10 mouse cellular contexts compared by ENCODE assay signal in genomic region chr2:127341159-127341558, GRCm38 (mm10). TPM values are rescaled to one million over a fixed set of nuclear protein-coding genes. Genes with fewer than 3 reads are reported as not detected.
A peak's percentile ranks its signal among the peaks of the same experiment; 100 is the strongest.
DNase-seq lines count a peak whose midpoint lies in the region; ATAC-seq lines count a peak whose summit lies in the region.
"Had no signal": no experiment of that assay in that cellular context is flagged by ENCODE, and none has a peak within 500 bp of the region (broad histone marks: within the 10 kb centered on the region; RNA-seq: fewer than 3 reads in every experiment).

No protein-coding gene starts in this region.

- peak; percentile 50 to 57 for DNase-seq in left cerebral cortex, adult 18-20 months (ENCODE audit: low spot score in 2 of 2)
- no peak for DNase-seq in left cerebral cortex, adult 11 months (ENCODE audit: low spot score)
- peak; percentile 29 for DNase-seq in Muller cell, postnatal 12 days (ENCODE audit: inconsistent ontology term)
- peak; percentile 57 to 72 for DNase-seq in cerebellum, postnatal 25 days
- peak; percentile 67 for DNase-seq in left cerebral cortex, postnatal 4 days
- DNase-seq in neural tube, embryonic 11.5 days (ENCODE audit: low spot score): peak; percentile 64
- DNase-seq in thymus, postnatal 36 days: peak; percentile 79 to 81

- no peak overlapping the region for H3K27ac ChIP-seq in hindbrain, embryonic 12.5 days
- no peak overlapping the region for H3K27ac ChIP-seq in neural tube, embryonic 11.5 days (ENCODE audit: low read depth, low read length)
- H3K27ac ChIP-seq: embryonic facial prominence, embryonic 13.5 days had no signal

- peaks cover 5% of the 10 kb centered on the region for H3K4me1 ChIP-seq in hindbrain, embryonic 12.5 days
- 0 out of 2 replicates have a peak, but pooled peaks cover 3% of the 10 kb centered on the region for H3K4me1 ChIP-seq in neural tube, embryonic 11.5 days (ENCODE audit: control insufficient read depth, insufficient read depth, low read length)
- H3K4me1 ChIP-seq: embryonic facial prominence, embryonic 13.5 days had no signal

- no peaks in the 10 kb centered on the region for H3K9me3 ChIP-seq in hindbrain, embryonic 12.5 days (replicated peaks)
- no peaks in the 10 kb centered on the region for H3K9me3 ChIP-seq in neural tube, embryonic 11.5 days (ENCODE audit: control insufficient read depth, low read length)
- H3K9me3 ChIP-seq: embryonic facial prominence, embryonic 13.5 days had no signal

- 0 out of 2 replicates have a peak, but pooled peaks have one; percentile 20 for ATAC-seq in hindbrain, embryonic 12.5 days (ENCODE audit: low FRiP score)
- no peak for ATAC-seq in neural tube, embryonic 11.5 days (ENCODE audit: insufficient read depth, low FRiP score, low TSS enrichment)

- peaks cover 34% of the 10 kb centered on the region for H3K27me3 ChIP-seq in hindbrain, embryonic 12.5 days
- peaks cover 13% of the 10 kb centered on the region for H3K27me3 ChIP-seq in neural tube, embryonic 11.5 days (ENCODE audit: control insufficient read depth, insufficient read depth, low read length)

- no peak overlapping the region for H3K4me2 ChIP-seq in hindbrain, embryonic 12.5 days (replicated peaks)
- no peak overlapping the region for H3K4me2 ChIP-seq in neural tube, embryonic 11.5 days (ENCODE audit: low read depth)
- H3K4me2 ChIP-seq: embryonic facial prominence, embryonic 13.5 days had no signal

- WGBS in hindbrain, embryonic 12.5 days: 25% methylated on average over 3 of the region's 3 CpGs
- WGBS in neural tube, embryonic 11.5 days: 17% methylated on average over 3 of the region's 3 CpGs

- no peak overlapping the region for H3K9ac ChIP-seq in hindbrain, embryonic 12.5 days
- no peak overlapping the region for H3K9ac ChIP-seq in neural tube, embryonic 11.5 days (ENCODE audit: low read length)
- H3K9ac ChIP-seq: embryonic facial prominence, embryonic 13.5 days had no signal

- H3K4me3 ChIP-seq in hindbrain, embryonic 12.5 days: no peak overlapping the region
- no peak overlapping the region for H3K4me3 ChIP-seq in neural tube, embryonic 11.5 days (ENCODE audit: low read depth, low read length)
- H3K4me3 ChIP-seq: embryonic facial prominence, embryonic 13.5 days had no signal

- intact Hi-C loops in left cerebral cortex, postnatal 4 days (cut with DNase I): no loop called here

- H3K36me3 ChIP-seq in hindbrain, embryonic 12.5 days: no peaks in the 10 kb centered on the region
- H3K36me3 ChIP-seq in neural tube, embryonic 11.5 days (ENCODE audit: control insufficient read depth, insufficient read depth, low read length): no peaks in the 10 kb centered on the region
- H3K36me3 ChIP-seq: embryonic facial prominence, embryonic 13.5 days had no signal

RNA-seq across cellular contexts. Expression of gene Astl, which starts 2.7 kb away (rescaled TPM):
- total RNA-seq in left cerebral cortex, adult 18-20 months (2021): not detected
- polyA plus RNA-seq in hindbrain, embryonic 12.5 days (2016; fragmentation: Nextera tagmentation; extraction: Ambion mirVana): not detected in 2 replicates
- total RNA-seq in left cerebral cortex, postnatal 4 days (2021): not detected
- not detected in 2 replicates for polyA plus RNA-seq in neural tube, embryonic 11.5 days (2014; fragmentation: Nextera tagmentation; extraction: Ambion mirVana)
- total RNA-seq: left cerebral cortex, postnatal 10 days had no signal

RNA-seq across cellular contexts. Expression of gene Dusp2, which starts 5.2 kb away (rescaled TPM):
- 1 to 10 TPM; 2.1 to 2.6 TPM for total RNA-seq in left cerebral cortex, adult 18-20 months (2021)
- polyA plus RNA-seq in hindbrain, embryonic 12.5 days (2016; fragmentation: Nextera tagmentation; extraction: Ambion mirVana): 5.5 and 6.9 TPM in 2 replicates
- 1 to 10 TPM; 8.5 to 8.9 TPM for total RNA-seq in left cerebral cortex, postnatal 4 days (2021)
- polyA plus RNA-seq in neural tube, embryonic 11.5 days (2014; fragmentation: Nextera tagmentation; extraction: Ambion mirVana): 7.0 TPM in 2 replicates

RNA-seq across cellular contexts. Expression of gene Adra2b, which starts 21.8 kb away (rescaled TPM):
- total RNA-seq in left cerebral cortex, adult 18-20 months (2021): 1 to 10 TPM in 1 of 2 experiments, under 1 TPM in 1; 0.60 to 1.0 TPM
- 2.4 and 2.6 TPM in 2 replicates for polyA plus RNA-seq in hindbrain, embryonic 12.5 days (2016; fragmentation: Nextera tagmentation; extraction: Ambion mirVana)
- under 1 TPM; 0.12 to 0.28 TPM for total RNA-seq in left cerebral cortex, postnatal 4 days (2021)
- 2.0 and 2.8 TPM in 2 replicates for polyA plus RNA-seq in neural tube, embryonic 11.5 days (2014; fragmentation: Nextera tagmentation; extraction: Ambion mirVana)
